Mouse (Mus musculus): Measurements from ENCODE around the gene 1810065E05Rik. TPM values are rescaled to one million over a fixed set of nuclear protein-coding genes. Genes with fewer than 3 reads are reported as not detected.

Gene 1810065E05Rik
- polyA plus RNA-seq (2015; fragmentation: Nextera tagmentation; extraction: Ambion mirVana), result not detected in 2 replicates

DNA sequence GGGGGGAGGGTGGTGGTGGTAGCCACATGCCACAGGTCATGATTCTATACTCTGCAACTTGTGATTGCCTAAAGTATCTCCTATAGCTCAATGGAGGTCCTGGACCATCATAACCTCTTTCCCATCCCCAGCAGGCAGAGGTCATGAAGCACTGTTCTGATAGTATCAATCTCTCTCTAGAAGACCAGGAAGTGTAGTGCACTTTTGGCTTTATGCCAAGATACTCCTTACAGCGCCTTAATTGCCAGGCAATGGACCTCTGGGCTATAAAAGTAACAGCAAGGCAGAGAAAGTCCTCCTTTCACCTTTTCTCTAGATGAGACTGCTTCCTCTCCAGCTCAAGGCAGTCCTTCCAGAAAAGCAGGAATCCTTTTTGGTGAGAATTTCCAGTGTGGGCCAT lies at the start of gene 1810065E05Rik:
Gene 1810065E05Rik, plus strand, starts transcription at position 297 of the 400 bp plus-strand sequence.
- Histone ChIP-seq H3K27ac (replicated peaks) (no peak within 1 kb of the TSS), H3K9me3 (no peaks in the 10 kb centered on the region), H3K4me2 (no peak within 1 kb of the TSS), H3K9ac (no peak within 1 kb of the TSS), H3K4me3 (no peak within 1 kb of the TSS), H3K36me3 (no peaks in the 10 kb centered on the region), H3K4me1 (peaks cover 13% of the 10 kb centered on the region), H3K27me3 (replicated peaks) (no peaks in the 10 kb centered on the region)
- 55% methylated on average over 1 of the region's 1 CpGs for whole genome bisulfite sequencing
- no peak for ATAC-seq (ENCODE audit: extremely low read depth, insufficient number of reproducible peaks, low FRiP score, low TSS enrichment)

DNA sequence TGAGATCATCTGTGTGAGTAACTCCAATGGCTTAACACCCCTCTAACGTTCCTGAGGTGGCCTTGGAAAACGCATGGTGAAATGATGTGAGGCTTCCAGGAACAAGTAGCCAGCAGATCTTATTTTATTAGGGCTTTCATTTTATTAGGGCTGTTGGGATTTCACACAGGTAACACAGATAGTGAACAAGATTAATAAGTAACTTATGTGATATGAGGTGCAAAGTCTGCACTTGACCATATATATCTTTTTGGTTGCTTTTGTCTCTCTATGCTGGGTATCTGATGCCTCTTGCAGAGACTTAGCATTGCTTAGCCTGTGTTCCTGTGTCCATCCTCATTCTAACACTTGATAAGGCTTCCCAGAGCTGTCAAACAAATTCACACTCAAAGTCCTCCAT lies 43.6 kb upstream of the 1810065E05Rik start:
- ATAC-seq (ENCODE audit: extremely low read depth, insufficient number of reproducible peaks, low FRiP score, low TSS enrichment), result no peak
- no peaks in the 10 kb centered on the region for H3K4me1 ChIP-seq
- no peak overlapping the region for H3K9ac ChIP-seq
- 0 out of 2 replicates have a peak, but pooled peaks cover 5% of the 10 kb centered on the region for H3K27me3 ChIP-seq (replicated peaks)
- no peak overlapping the region for H3K27ac ChIP-seq (replicated peaks)
- H3K4me2 ChIP-seq, result no peak overlapping the region
- no peaks in the 10 kb centered on the region for H3K36me3 ChIP-seq
- WGBS, result 77% methylated on average over 2 of the region's 2 CpGs
- no peaks in the 10 kb centered on the region for H3K9me3 ChIP-seq
- no peak overlapping the region for H3K4me3 ChIP-seq

DNA sequence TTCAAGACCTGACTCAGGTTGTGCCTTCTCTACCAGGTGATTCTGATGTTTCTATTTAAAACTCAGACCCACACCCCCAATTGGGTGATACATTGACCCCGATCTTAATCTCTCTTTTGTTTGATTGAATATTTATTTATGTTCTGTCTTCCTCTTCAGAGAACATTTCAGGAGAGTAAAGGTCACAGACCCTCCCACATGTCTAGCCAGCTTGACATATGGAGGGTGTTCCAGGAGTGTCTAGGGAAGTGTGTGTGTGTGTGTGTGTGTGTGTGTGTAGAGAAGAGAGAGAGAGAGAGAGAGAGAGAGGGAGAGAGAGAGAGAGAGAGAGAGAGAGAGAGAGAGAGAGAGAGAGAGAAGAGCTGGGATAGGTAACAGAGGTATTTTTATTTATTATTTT lies 43.2 kb upstream of the 1810065E05Rik start:
- H3K36me3 ChIP-seq, result no peaks in the 10 kb centered on the region
- H3K9me3 ChIP-seq, result no peaks in the 10 kb centered on the region
- no peak overlapping the region for H3K27ac ChIP-seq (replicated peaks)
- H3K9ac ChIP-seq, result no peak overlapping the region
- H3K27me3 ChIP-seq (replicated peaks), result 0 out of 2 replicates have a peak, but pooled peaks cover 5% of the 10 kb centered on the region
- H3K4me3 ChIP-seq, result no peak overlapping the region
- 48% methylated on average over 1 of the region's 1 CpGs for WGBS
- H3K4me2 ChIP-seq, result no peak overlapping the region
- no peaks in the 10 kb centered on the region for H3K4me1 ChIP-seq
- ATAC-seq (ENCODE audit: extremely low read depth, insufficient number of reproducible peaks, low FRiP score, low TSS enrichment), result no peak

DNA sequence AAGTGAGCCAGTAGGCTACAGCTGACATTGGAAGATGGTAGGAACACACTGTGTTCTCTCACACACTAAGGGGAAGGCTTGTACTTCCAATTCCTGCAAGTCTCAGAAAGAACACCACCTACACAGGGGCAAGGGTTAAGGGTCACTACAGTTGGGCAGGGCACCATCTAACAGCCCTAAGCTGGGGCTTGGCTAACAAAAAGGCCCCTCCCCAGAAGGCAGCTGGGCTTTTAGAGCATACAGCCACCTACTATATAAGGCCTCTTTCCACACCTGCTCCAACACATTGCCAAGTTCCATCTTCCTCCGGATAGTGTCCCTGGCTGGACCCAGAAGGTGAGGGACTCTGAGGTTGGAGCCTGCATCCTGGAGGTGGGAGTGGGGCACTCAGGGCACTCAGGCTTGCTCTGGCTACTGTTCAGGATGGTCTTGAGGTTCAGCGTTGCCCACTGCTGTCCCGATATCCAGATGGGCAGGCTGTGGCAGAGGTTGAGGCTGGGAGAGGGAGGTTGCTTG lies 42.1 kb upstream of the 1810065E05Rik start, which contains the start of gene Lypd8:
Gene Lypd8, plus strand, starts transcription at position 281 of the 516 bp plus-strand sequence.
- Histone ChIP-seq H3K4me1 (no peaks in the 10 kb centered on the region), H3K27me3 (replicated peaks) (0 out of 2 replicates have a peak, but pooled peaks cover 5% of the 10 kb centered on the region), H3K36me3 (no peaks in the 10 kb centered on the region), H3K9ac (no peak within 1 kb of the TSS), H3K27ac (replicated peaks) (no peak within 1 kb of the TSS), H3K9me3 (no peaks in the 10 kb centered on the region), H3K4me2 (no peak within 1 kb of the TSS), H3K4me3 (no peak within 1 kb of the TSS)
- WGBS, result 84% methylated on average over 3 of the region's 3 CpGs
- no peak for ATAC-seq (ENCODE audit: extremely low read depth, insufficient number of reproducible peaks, low FRiP score, low TSS enrichment)

DNA sequence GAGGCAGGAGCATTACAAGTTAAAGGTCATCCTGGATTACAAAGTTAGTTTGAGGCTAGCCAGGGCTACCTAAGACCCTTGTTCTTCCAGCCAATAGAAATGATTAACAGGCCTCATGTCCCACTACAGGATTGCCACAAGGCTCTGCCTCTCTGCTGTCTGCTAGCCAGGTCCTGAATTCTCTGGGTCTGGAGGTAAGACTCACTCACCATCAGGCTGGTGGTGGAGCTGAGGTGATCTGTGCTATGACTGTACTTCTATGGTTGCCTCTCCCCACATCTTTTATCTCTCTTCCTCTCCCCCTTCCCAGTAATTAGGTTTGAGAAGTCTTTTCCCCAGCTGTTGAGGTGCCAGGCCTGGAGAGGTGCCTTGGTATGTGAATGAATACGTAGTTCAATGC lies 41.4 kb upstream of the 1810065E05Rik start:
- no peaks in the 10 kb centered on the region for H3K36me3 ChIP-seq
- ATAC-seq (ENCODE audit: extremely low read depth, insufficient number of reproducible peaks, low FRiP score, low TSS enrichment), result no peak
- H3K4me1 ChIP-seq, result no peaks in the 10 kb centered on the region

DNA sequence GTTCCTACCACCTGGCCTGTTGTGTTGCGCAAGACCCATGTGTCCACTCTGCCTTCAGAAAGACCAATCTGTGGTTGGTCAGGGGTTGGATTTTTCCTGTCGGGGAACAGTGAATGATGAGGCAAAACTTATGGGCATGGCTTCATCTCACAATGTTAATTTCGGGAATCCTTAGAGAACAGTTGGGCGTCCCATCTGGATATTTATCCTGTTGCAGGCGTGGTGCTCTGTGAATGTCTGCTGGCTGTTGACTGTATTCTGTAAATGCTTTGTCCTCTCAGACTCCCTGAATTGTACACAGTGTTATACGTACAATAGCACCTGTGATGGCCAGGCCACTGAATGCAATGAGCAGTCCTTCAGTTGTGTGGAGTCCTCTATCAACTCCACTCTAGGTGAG lies 38.4 kb upstream of the 1810065E05Rik start:
- 87% methylated on average over 6 of the region's 6 CpGs for WGBS
- Histone ChIP-seq H3K36me3 (no peaks in the 10 kb centered on the region), H3K9ac (no peak overlapping the region), H3K4me1 (no peaks in the 10 kb centered on the region), H3K27me3 (replicated peaks) (0 out of 2 replicates have a peak, but pooled peaks cover 5% of the 10 kb centered on the region), H3K4me2 (no peak overlapping the region), H3K9me3 (no peaks in the 10 kb centered on the region), H3K27ac (replicated peaks) (no peak overlapping the region), H3K4me3 (no peak overlapping the region)
- no peak for ATAC-seq (ENCODE audit: extremely low read depth, insufficient number of reproducible peaks, low FRiP score, low TSS enrichment)

More for the DNA sequence above, 41.4 kb upstream of the 1810065E05Rik start:
- no peak overlapping the region for H3K4me3 ChIP-seq
- H3K4me2 ChIP-seq, result no peak overlapping the region
- 0 out of 2 replicates have a peak, but pooled peaks cover 5% of the 10 kb centered on the region for H3K27me3 ChIP-seq (replicated peaks)
- no peak overlapping the region for H3K9ac ChIP-seq
- H3K27ac ChIP-seq (replicated peaks), result no peak overlapping the region
- 68% methylated on average over 1 of the region's 1 CpGs for WGBS
- no peaks in the 10 kb centered on the region for H3K9me3 ChIP-seq

DNA sequence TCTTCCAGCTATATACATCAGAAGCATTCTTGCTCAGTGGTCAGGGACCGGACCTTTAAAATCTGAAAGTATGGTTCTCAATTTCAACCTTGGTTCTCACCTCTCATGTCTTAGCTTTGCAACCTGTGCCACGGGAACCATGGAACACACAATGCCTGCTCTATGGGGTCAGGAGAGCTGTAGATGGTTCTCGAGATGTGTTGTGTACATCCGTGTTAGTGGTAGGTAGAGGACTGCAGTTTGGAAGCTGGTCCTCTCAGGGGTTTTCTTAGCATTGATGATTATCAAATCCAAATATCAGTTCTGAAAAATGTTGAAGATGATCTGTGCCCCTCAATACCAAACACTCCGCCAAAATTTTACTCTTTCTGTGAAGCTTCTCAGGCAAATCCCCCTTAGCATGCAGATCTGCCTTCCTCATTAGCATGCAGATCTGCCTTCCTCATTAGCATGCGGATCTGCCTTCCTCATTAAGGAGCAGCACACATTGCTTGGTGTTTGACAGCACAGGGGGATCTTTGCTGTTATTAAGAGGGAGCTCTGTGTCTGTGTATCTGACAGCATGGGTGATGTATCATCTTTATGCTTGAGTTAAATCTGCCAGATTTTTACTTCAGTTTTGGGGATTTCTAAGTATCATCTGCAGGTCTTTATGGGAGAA lies 20.8 kb upstream of the 1810065E05Rik start:
- Histone ChIP-seq H3K27ac (replicated peaks) (no peak overlapping the region), H3K36me3 (no peaks in the 10 kb centered on the region), H3K9ac (no peak overlapping the region), H3K4me1 (0 out of 2 replicates have a peak, but pooled peaks cover 5% of the 10 kb centered on the region), H3K27me3 (replicated peaks) (no peaks in the 10 kb centered on the region; the same call in 1 of the 2 replicates), H3K4me2 (no peak overlapping the region), H3K4me3 (no peak overlapping the region), H3K9me3 (no peaks in the 10 kb centered on the region)
- no peak for ATAC-seq (ENCODE audit: extremely low read depth, insufficient number of reproducible peaks, low FRiP score, low TSS enrichment)
- 65% methylated on average over 6 of the region's 6 CpGs for WGBS

DNA sequence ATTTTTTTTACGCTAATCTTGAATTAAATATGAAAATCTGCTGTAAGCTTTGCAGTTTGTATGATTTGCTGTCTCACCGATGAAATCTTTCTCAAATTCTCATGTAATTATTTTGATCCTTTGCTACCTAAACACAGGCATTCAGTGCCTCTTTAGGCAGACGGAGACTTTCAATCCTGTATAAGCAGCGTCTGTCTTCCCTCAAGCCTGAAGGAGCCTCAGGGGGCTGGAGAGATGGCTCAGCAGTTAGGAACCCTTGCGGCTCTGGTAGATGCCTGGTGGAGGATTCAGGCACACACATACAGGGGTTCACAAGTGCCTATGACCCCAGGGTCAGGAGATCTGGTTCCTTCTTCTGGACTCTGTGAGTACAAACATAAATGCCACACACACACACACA lies 20.3 kb upstream of the 1810065E05Rik start:
- ATAC-seq (ENCODE audit: extremely low read depth, insufficient number of reproducible peaks, low FRiP score, low TSS enrichment), result no peak
- Histone ChIP-seq H3K4me3 (no peak overlapping the region), H3K27me3 (replicated peaks) (no peaks in the 10 kb centered on the region; the same call in 1 of the 2 replicates), H3K4me1 (0 out of 2 replicates have a peak, but pooled peaks cover 5% of the 10 kb centered on the region), H3K9me3 (no peaks in the 10 kb centered on the region), H3K9ac (no peak overlapping the region), H3K27ac (replicated peaks) (no peak overlapping the region), H3K36me3 (no peaks in the 10 kb centered on the region), H3K4me2 (no peak overlapping the region)
- 49% methylated on average over 5 of the region's 5 CpGs for WGBS

DNA sequence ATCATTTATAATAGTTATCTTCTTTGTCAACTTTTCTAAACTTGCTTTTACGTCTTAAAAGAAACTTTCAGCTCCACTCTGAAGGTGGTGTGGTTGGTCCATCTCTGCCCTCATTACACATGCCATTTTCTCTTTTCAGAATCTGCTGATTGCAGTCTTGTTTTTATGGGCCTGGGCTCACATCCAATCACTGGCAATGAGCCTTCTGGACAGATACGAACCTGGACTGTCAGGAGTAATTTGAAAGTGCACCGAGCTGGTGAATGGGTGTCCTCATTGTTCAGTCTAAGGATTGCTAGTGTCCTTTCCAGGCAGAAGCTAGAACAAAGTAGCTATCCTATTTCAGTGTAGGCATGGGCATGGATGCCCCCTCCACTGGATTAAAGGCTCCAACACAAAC lies 12.8 kb upstream of the 1810065E05Rik start:
- H3K27ac ChIP-seq (replicated peaks), result no peak overlapping the region
- H3K4me1 ChIP-seq, result no peaks in the 10 kb centered on the region
- no peak overlapping the region for H3K9ac ChIP-seq
- no peak for ATAC-seq (ENCODE audit: extremely low read depth, insufficient number of reproducible peaks, low FRiP score, low TSS enrichment)
- H3K27me3 ChIP-seq (replicated peaks), result no peaks in the 10 kb centered on the region; the same call in 1 of the 2 replicates
- no peak overlapping the region for H3K4me2 ChIP-seq
- no peak overlapping the region for H3K4me3 ChIP-seq
- 61% methylated on average over 3 of the region's 3 CpGs for WGBS
- H3K9me3 ChIP-seq, result no peaks in the 10 kb centered on the region
- H3K36me3 ChIP-seq, result no peaks in the 10 kb centered on the region

DNA sequence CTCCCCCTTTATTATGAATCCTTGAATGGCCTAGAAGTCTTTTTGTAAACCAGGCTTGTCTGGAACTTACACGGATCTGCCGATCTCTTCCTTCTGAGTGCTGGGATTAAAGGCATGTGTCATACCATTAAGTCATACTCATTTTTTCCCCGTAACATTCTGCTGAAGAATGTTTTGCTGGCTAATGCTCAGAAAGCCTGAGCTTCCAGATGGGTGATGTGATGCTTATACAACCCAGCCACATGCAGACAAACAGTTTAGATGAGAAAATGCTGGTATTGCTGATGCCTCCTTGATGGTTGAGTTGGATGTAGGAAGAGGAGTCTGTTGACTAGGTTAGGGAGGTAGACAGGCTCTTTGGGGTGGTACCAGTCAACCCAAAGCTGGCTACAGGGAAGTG lies 2.6 kb upstream of the 1810065E05Rik start:
- Histone ChIP-seq H3K36me3 (no peaks in the 10 kb centered on the region), H3K27ac (replicated peaks) (no peak overlapping the region), H3K9me3 (no peaks in the 10 kb centered on the region), H3K4me3 (no peak overlapping the region), H3K4me1 (peaks cover 13% of the 10 kb centered on the region), H3K9ac (no peak overlapping the region), H3K27me3 (replicated peaks) (no peaks in the 10 kb centered on the region), H3K4me2 (peak overlapping the region; percentile 21)
- whole genome bisulfite sequencing, result 59% methylated on average over 3 of the region's 3 CpGs
- ATAC-seq (ENCODE audit: extremely low read depth, insufficient number of reproducible peaks, low FRiP score, low TSS enrichment), result no peak

DNA sequence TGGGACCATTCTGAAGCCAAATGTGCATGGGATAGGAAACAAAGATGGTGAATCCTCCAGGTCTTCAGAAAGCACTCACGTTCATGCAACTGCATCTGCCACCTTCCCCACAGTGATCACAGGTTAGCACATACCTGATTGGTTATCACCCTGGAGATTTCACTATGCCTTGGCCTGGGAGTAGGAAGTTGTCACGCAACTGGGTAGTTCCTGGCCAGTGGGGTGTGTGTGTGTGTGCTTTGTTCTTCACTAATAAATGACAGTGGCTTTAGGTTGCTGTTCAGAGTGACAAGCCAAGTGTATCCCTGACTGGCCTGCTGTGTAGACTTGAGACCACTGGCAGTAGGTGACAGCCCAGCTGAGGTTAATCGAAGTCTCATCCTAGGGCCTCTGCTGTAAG lies 11.3 kb downstream of the 1810065E05Rik start, which contains the start of gene Gm12253:
Gene Gm12253, plus strand, starts transcription at position 301 of the 400 bp plus-strand sequence.
- H3K4me2 ChIP-seq, result no peak within 1 kb of the TSS
- ATAC-seq (ENCODE audit: extremely low read depth, insufficient number of reproducible peaks, low FRiP score, low TSS enrichment), result no peak
- 62% methylated on average over 3 of the region's 3 CpGs for WGBS
- no peaks in the 10 kb centered on the region for H3K4me1 ChIP-seq
- H3K36me3 ChIP-seq, result no peaks in the 10 kb centered on the region
- no peaks in the 10 kb centered on the region for H3K9me3 ChIP-seq
- no peak within 1 kb of the TSS for H3K27ac ChIP-seq (replicated peaks)
- no peak within 1 kb of the TSS for H3K9ac ChIP-seq
- H3K4me3 ChIP-seq, result no peak within 1 kb of the TSS
- peaks cover 2% of the 10 kb centered on the region; the same call in 1 of the 2 replicates for H3K27me3 ChIP-seq (replicated peaks)

Data from heart, embryonic 13.5 days (tissue).